Mouse (Mus musculus) heart, embryonic 16.5 days (tissue): Measurements from ENCODE around the gene Cd200r1. TPM values are rescaled to one million over a fixed set of nuclear protein-coding genes. Genes with fewer than 3 reads are reported as not detected.

Source experiments
- ATAC-seq: fragments of 200-750 bp; cut with Nextera tagmentation; replicated peaks from 2 replicates; pipeline ENCODE4 v1.8.0; 2017; ENCODE audit warnings: moderate number of reproducible peaks; ENCODE audit not compliant: insufficient read depth, low FRiP score; ENCODE audit errors: extremely low read depth
- H3K27ac ChIP-seq: fragments of 300-500 bp; sonication (generic); 2 replicates; pipeline ENCODE4 v1.5.1; 2014; ENCODE audit warnings: mild to moderate bottlenecking, low read length, control low read depth, moderate library complexity
- H3K27me3 ChIP-seq: fragments of 300-500 bp; sonication (generic); 2 replicates; pipeline ENCODE4 v1.6.1; 2014; ENCODE audit warnings: low read length, mixed read lengths; ENCODE audit not compliant: control insufficient read depth, insufficient read depth
- H3K36me3 ChIP-seq: fragments of 300-500 bp; sonication (generic); 2 replicates; pipeline ENCODE4 v1.6.1; 2014; ENCODE audit not compliant: control insufficient read depth, insufficient read depth
- H3K4me1 ChIP-seq: fragments of 300-500 bp; sonication (generic); 2 replicates; pipeline ENCODE4 v1.6.1; 2014; ENCODE audit warnings: low read length, mixed read lengths; ENCODE audit not compliant: control insufficient read depth, insufficient read depth
- H3K4me2 ChIP-seq: fragments of 300-500 bp; sonication (generic); 2 replicates; pipeline ENCODE4 v1.6.1; 2014; ENCODE audit warnings: low read depth, mild to moderate bottlenecking, control low read depth, low read length
- H3K4me3 ChIP-seq: fragments of 300-500 bp; sonication (generic); 2 replicates; pipeline ENCODE4 v1.5.1; 2014; ENCODE audit warnings: mild to moderate bottlenecking, control low read depth, low read length
- H3K9ac ChIP-seq: fragments of 300-500 bp; sonication (generic); 2 replicates; pipeline ENCODE4 v1.6.1; 2014; ENCODE audit warnings: low read length, control low read depth
- H3K9me3 ChIP-seq: fragments of 300-500 bp; sonication (generic); replicated peaks from 2 replicates; pipeline ENCODE4 v1.6.1; 2016; ENCODE audit warnings: low read length; ENCODE audit not compliant: control insufficient read depth
- WGBS: fragments of 180-500 bp; shearing (Covaris S2); extraction: QIAGEN DNeasy Blood & Tissue Kit; methylation state at CpG from one replicate; pipeline ENCODE4 v1.1.7; 2014; 5-methylcytosine and 5-hydroxymethylcytosine counted together
- polyA plus RNA-seq: library from polyadenylated mRNA; unstranded; fragments of >200 nt; fragmentation: Nextera tagmentation; extraction: Ambion mirVana; gene quantifications from 2 replicates; pipeline ENCODE4 v1.2.1, GENCODE M21; 2015

Cd200r1 gene
- polyA plus RNA-seq, 1 experiment from 2014 or later, result 1.4 TPM

- H3K27ac ChIP-seq, result peak overlapping the region; percentile 96
- no peaks in the 10 kb centered on the region for H3K27me3 ChIP-seq
- WGBS, result under 1% methylated on average over 14 of the region's 14 CpGs
- H3K4me3 ChIP-seq, result peak overlapping the region; percentile 81
- H3K36me3 ChIP-seq, result peaks cover 4% of the 10 kb centered on the region; the same call in 1 of the 2 replicates
- peak overlapping the region; percentile 81 for H3K4me2 ChIP-seq
- peak overlapping the region; percentile 90 for H3K9ac ChIP-seq
- H3K9me3 ChIP-seq, result no peaks in the 10 kb centered on the region
- H3K4me1 ChIP-seq, result peaks cover 20% of the 10 kb centered on the region
- ATAC-seq, result peak; percentile 7; the same call in 1 of the 2 replicates
Measured at GRCm38 (mm10) chr16:44724847-44725246, 40.7 kb upstream of the Cd200r1 start.

GRCm38 (mm10) chr16:44725286-44726223 is 40.0 kb upstream of the Cd200r1 start:
- Histone ChIP-seq H3K27ac (peak overlapping the region; percentile 96), H3K4me1 (peaks cover 20% of the 10 kb centered on the region), H3K4me3 (peak overlapping the region; percentile 81), H3K9me3 (no peaks in the 10 kb centered on the region), H3K9ac (peak overlapping the region; percentile 90), H3K4me2 (peak overlapping the region; percentile 81), H3K36me3 (0 out of 2 replicates have a peak, but pooled peaks cover 4% of the 10 kb centered on the region), H3K27me3 (no peaks in the 10 kb centered on the region)
- ATAC-seq, result no peak
- WGBS, result 39% methylated on average over 14 of the region's 14 CpGs

GRCm38 (mm10) chr16:44727525-44727924 is 38.0 kb upstream of the Cd200r1 start:
- ATAC-seq, result no peak
- H3K4me1 ChIP-seq, result peaks cover 20% of the 10 kb centered on the region
- no peak overlapping the region for H3K4me3 ChIP-seq
- WGBS, result 90% methylated on average over 3 of the region's 3 CpGs
- no peaks in the 10 kb centered on the region for H3K27me3 ChIP-seq
- H3K9ac ChIP-seq, result no peak overlapping the region
- H3K4me2 ChIP-seq, result no peak overlapping the region
- no peak overlapping the region for H3K27ac ChIP-seq
- H3K36me3 ChIP-seq, result peaks cover 17% of the 10 kb centered on the region
- H3K9me3 ChIP-seq, result no peaks in the 10 kb centered on the region

GRCm38 (mm10) chr16:44734059-44734458 is 31.5 kb upstream of the Cd200r1 start:
- no peaks in the 10 kb centered on the region for H3K9me3 ChIP-seq
- ATAC-seq, result no peak
- no peak overlapping the region for H3K4me2 ChIP-seq
- no peaks in the 10 kb centered on the region for H3K4me1 ChIP-seq
- peaks cover 59% of the 10 kb centered on the region for H3K36me3 ChIP-seq
- no peaks in the 10 kb centered on the region for H3K27me3 ChIP-seq
- no peak overlapping the region for H3K4me3 ChIP-seq
- WGBS, result 71% methylated on average over 3 of the region's 3 CpGs
- H3K27ac ChIP-seq, result no peak overlapping the region
- H3K9ac ChIP-seq, result no peak overlapping the region

GRCm38 (mm10) chr16:44735676-44736075 is 29.9 kb upstream of the Cd200r1 start:
- H3K27ac ChIP-seq, result no peak overlapping the region
- H3K9ac ChIP-seq, result no peak overlapping the region
- H3K9me3 ChIP-seq, result no peaks in the 10 kb centered on the region
- no peak overlapping the region for H3K4me2 ChIP-seq
- H3K4me1 ChIP-seq, result no peaks in the 10 kb centered on the region
- H3K4me3 ChIP-seq, result no peak overlapping the region
- no peaks in the 10 kb centered on the region for H3K27me3 ChIP-seq
- peaks cover 57% of the 10 kb centered on the region for H3K36me3 ChIP-seq
- ATAC-seq, result no peak
- 87% methylated on average over 5 of the region's 5 CpGs for WGBS

GRCm38 (mm10) chr16:44736118-44736517 is 29.4 kb upstream of the Cd200r1 start:
- H3K36me3 ChIP-seq, result peaks cover 57% of the 10 kb centered on the region
- H3K4me3 ChIP-seq, result no peak overlapping the region
- H3K27me3 ChIP-seq, result no peaks in the 10 kb centered on the region
- WGBS, result 84% methylated on average over 4 of the region's 4 CpGs
- no peaks in the 10 kb centered on the region for H3K4me1 ChIP-seq
- H3K4me2 ChIP-seq, result no peak overlapping the region
- no peaks in the 10 kb centered on the region for H3K9me3 ChIP-seq
- H3K27ac ChIP-seq, result no peak overlapping the region
- ATAC-seq, result no peak
- no peak overlapping the region for H3K9ac ChIP-seq

GRCm38 (mm10) chr16:44742753-44743152 is 22.8 kb upstream of the Cd200r1 start:
- Histone ChIP-seq H3K36me3 (peaks cover 23% of the 10 kb centered on the region), H3K9me3 (no peaks in the 10 kb centered on the region), H3K4me1 (peaks cover 15% of the 10 kb centered on the region), H3K27me3 (no peaks in the 10 kb centered on the region), H3K4me2 (no peak overlapping the region), H3K9ac (no peak overlapping the region), H3K4me3 (no peak overlapping the region), H3K27ac (no peak overlapping the region)
- ATAC-seq, result no peak
- 90% methylated on average over 1 of the region's 1 CpGs for whole genome bisulfite sequencing

- H3K27ac ChIP-seq, result peak overlapping the region; percentile 96
- H3K4me3 ChIP-seq, result peak overlapping the region; percentile 91
- peak overlapping the region; percentile 96 for H3K9ac ChIP-seq
- peak; percentile 21; the same call in 1 of the 2 replicates for ATAC-seq
- 4% methylated on average over 14 of the region's 14 CpGs for WGBS
- peaks cover 15% of the 10 kb centered on the region for H3K4me1 ChIP-seq
- no peaks in the 10 kb centered on the region for H3K9me3 ChIP-seq
- H3K4me2 ChIP-seq, result peak overlapping the region; percentile 73
- no peaks in the 10 kb centered on the region for H3K27me3 ChIP-seq
- peaks cover 11% of the 10 kb centered on the region for H3K36me3 ChIP-seq
Measured at GRCm38 (mm10) chr16:44745471-44745865, 20.1 kb upstream of the Cd200r1 start.

- peak; percentile 93 for ATAC-seq
- under 1% methylated on average over 47 of the region's 47 CpGs for WGBS
- Histone ChIP-seq H3K36me3 (peaks cover 11% of the 10 kb centered on the region), H3K9ac (peak within 1 kb of the TSS; percentile 96), H3K9me3 (no peaks in the 10 kb centered on the region), H3K4me1 (peaks cover 15% of the 10 kb centered on the region), H3K4me3 (peak within 1 kb of the TSS; percentile 91), H3K27ac (peak within 1 kb of the TSS; percentile 96), H3K27me3 (no peaks in the 10 kb centered on the region), H3K4me2 (peak within 1 kb of the TSS; percentile 73)
Measured at GRCm38 (mm10) chr16:44745866-44746562, 19.5 kb upstream of the Cd200r1 start, which contains the start of gene Gtpbp8. Gene Gtpbp8 (minus strand): TSS chr16:44746363.
